Mouse (Mus musculus) small intestine, adult 2 months (tissue): ENCODE results near the gene Micu1.

ENCODE experiments used
- CTCF ChIP-seq: fragments of 200-500 bp; IDR thresholded peaks from 2 replicates; pipeline ENCODE4 v1.5.1; 2012; ENCODE audit warnings: low read depth, mild to moderate bottlenecking, control low read depth, inconsistent platforms, low read length, moderate library complexity, mixed read lengths; ENCODE audit not compliant: insufficient replicate concordance, insufficient read length; ENCODE audit errors: extremely low read depth
- POLR2A ChIP-seq: fragments of 200-500 bp; IDR thresholded peaks from 2 replicates; pipeline ENCODE4 v1.6.1; 2012; ENCODE audit warnings: low read depth, mild to moderate bottlenecking, control low read depth, inconsistent platforms, low read length, moderate library complexity

DNA sequence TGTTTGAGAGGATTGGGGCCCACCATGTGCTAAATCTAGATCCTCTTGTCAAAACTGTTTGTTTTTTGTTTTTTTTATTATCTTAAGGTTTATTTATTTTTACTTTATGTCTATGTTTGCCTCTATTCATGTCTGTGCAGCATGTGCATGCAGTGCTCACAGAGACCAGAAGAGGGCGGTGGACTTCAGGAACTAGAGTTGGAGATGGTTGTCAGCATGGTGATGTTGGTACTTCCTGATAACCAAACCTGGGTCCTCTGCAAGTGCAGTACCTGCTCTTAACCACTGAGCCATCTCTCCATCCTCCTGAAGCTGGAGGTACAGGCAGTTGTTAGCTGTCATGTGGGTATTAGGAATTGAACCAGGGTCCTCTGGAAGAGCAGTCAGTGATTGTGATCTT lies 8.0 kb downstream of the Micu1 start:
- TF ChIP-seq CTCF: peak; percentile 46; the same call in 1 of the 2 replicates
- TF ChIP-seq POLR2A: no peak
